Mouse (Mus musculus) C2C12 (cell line): ENCODE results near the gene Cobl.

Experiments
- CTCF ChIP-seq: IDR thresholded peaks from one replicate; pipeline ENCODE4 v1.5.1; 2011; ENCODE audit not compliant: control insufficient read depth, insufficient read depth, insufficient read length
- MAX ChIP-seq: IDR thresholded peaks from one replicate; pipeline ENCODE4 v1.6.1; 2011; ENCODE audit warnings: mild to moderate bottlenecking, control low read depth
- MYOG ChIP-seq: IDR thresholded peaks from one replicate; pipeline ENCODE4 v1.6.1; 2011; ENCODE audit not compliant: control insufficient read depth, insufficient read length; ENCODE audit errors: extremely low read depth

DNA sequence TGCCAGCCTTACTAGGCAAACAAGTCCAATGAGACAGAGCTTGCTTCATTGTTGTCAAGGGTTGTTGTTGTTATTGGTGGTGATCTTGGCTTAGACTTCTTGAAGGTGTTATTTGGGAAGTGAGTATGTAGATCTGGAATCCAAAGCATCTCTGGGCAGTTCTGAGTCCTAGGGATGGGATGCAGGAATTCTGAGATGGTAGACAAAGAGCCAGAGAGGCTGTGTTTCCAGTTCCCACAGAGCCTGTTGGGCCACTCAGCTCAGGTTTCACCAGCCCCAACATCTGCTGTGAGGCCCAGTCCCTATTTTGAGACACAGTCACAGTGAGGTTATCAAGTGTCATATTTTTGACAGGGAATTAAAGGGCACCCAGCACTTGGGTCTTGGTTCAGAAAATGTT, 68.6 kb downstream of the Cobl start:
- TF ChIP-seq CTCF: no peak
- no peak for TF ChIP-seq MAX
- TF ChIP-seq MYOG: no peak
